Mouse (Mus musculus): ENCODE data around the gene Lmod1. TPM values are rescaled to one million over a fixed set of nuclear protein-coding genes. Genes with fewer than 3 reads are reported as not detected.

Gene Lmod1
- total and polyA plus RNA-seq, 3 experiments: not detected

DNA sequence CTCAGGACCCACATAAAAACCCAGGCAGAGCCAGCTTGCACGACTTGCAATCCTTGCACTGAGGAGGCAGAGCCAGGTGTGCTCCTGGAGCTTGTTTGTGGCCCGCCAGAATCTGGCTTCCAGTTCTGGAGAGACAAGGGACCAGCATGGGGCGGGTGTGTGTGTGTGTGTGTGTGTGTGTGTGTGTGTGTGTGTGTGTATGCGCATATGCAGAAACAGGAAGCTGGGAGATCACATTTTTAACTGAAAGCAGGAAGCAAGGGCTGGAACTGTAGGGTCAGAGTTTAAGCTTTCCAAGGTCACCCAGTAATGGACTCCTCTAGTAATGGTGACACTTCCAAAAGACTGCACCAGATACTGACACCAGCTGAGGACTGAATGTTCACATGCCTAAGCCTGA, 19.4 kb downstream of the Lmod1 start:
- Histone ChIP-seq H3K4me3 (replicated peaks in 1 of 3; ENCODE audit: low read depth in 2 of 3, low read length in 2 of 3, poor library complexity in 1 of 3) (no peak overlapping the region), H3K9me3 (replicated peaks; ENCODE audit: low read length) (no peaks in the 10 kb centered on the region), H3K27me3 (replicated peaks) (no peaks in the 10 kb centered on the region), H3K27ac (ENCODE audit: insufficient read depth, low read depth) (no peak overlapping the region), H3K4me1 (ENCODE audit: control insufficient read depth in 1 of 2, insufficient read depth in 2 of 2) (peaks cover 18 to 26% of the 10 kb centered on the region in 2 experiments), H3K4me2 (ENCODE audit: insufficient read depth, low read depth, poor library complexity, severe bottlenecking) (no peak overlapping the region), H3K9ac (ENCODE audit: insufficient read depth, low read depth) (no peak overlapping the region), H3K36me3 (replicated peaks in 1 of 2; ENCODE audit: control insufficient read depth in 1 of 2, insufficient read depth in 1 of 2, low read length in 1 of 2) (no peaks in the 10 kb centered on the region), H3K79me2 (replicated peaks; ENCODE audit: control insufficient read depth, extremely low read depth, insufficient read depth, poor library complexity, severe bottlenecking) (no peaks in the 10 kb centered on the region)
- dilution Hi-C loops (cut with MboI; ENCODE audit: extremely low pct_ligation_motif_present, extremely low pct_unique_long_range_greater_than_20kb, low sequenced_read_pairs): no loop called here
- in situ Hi-C loops (cut with MboI; ENCODE audit: low pct_ligation_motif_present, low pct_unique_long_range_greater_than_20kb, low sequenced_read_pairs): no loop called here
- no peak for TF ChIP-seq BHLHE40 (IDR thresholded peaks at IDR 0.05; ENCODE audit: low read depth, low read length)
- TF ChIP-seq HCFC1 (IDR thresholded peaks at IDR 0.05; ENCODE audit: low read depth, low read length): no peak
- no peak for TF ChIP-seq MYC (IDR thresholded peaks at IDR 0.05; ENCODE audit: low read depth, low read length)
- no peak for TF ChIP-seq USF1 (IDR thresholded peaks at IDR 0.05; ENCODE audit: low read depth, low read length)
- no peak for DNase-seq (ENCODE audit: extremely low read depth)

DNA sequence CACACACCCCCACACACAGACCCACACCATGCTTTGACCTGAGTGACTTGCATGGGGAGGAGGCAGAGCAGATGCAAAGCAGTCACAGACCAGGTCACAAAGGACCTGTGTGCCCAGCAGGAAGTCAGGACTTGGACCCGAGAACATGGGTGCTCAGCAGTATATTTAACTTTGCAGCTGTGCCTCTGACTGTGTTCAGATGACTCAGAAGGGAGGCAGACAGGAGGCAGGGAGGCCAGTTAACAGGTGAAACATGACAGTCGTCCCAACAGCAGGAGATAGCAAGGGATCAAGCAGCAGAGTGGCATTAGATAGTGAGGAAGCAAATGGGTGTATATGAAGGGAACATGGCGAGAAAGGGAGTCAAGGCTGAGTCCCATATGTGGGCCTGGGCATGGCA, 22.3 kb downstream of the Lmod1 start:
- Histone ChIP-seq H3K9ac (ENCODE audit: insufficient read depth, low read depth) (no peak overlapping the region), H3K4me3 (replicated peaks in 1 of 3; ENCODE audit: low read depth in 2 of 3, low read length in 2 of 3, poor library complexity in 1 of 3) (no peak overlapping the region), H3K27ac (ENCODE audit: insufficient read depth, low read depth) (no peak overlapping the region; the same call in 1 of the 2 replicates), H3K79me2 (replicated peaks; ENCODE audit: control insufficient read depth, extremely low read depth, insufficient read depth, poor library complexity, severe bottlenecking) (no peaks in the 10 kb centered on the region), H3K9me3 (replicated peaks; ENCODE audit: low read length) (peaks cover 2% of the 10 kb centered on the region), H3K4me1 (ENCODE audit: control insufficient read depth in 1 of 2, insufficient read depth in 2 of 2) (peaks cover 18 to 26% of the 10 kb centered on the region in 2 experiments), H3K4me2 (ENCODE audit: insufficient read depth, low read depth, poor library complexity, severe bottlenecking) (no peak overlapping the region), H3K27me3 (replicated peaks) (no peaks in the 10 kb centered on the region), H3K36me3 (replicated peaks in 1 of 2; ENCODE audit: control insufficient read depth in 1 of 2, insufficient read depth in 1 of 2, low read length in 1 of 2) (no peaks in the 10 kb centered on the region)
- DNase-seq (ENCODE audit: extremely low read depth): peak; percentile 43
- 0 out of 2 replicates have a peak, but pooled peaks have one; percentile 11 for TF ChIP-seq EP300 (IDR thresholded peaks at IDR 0.05; ENCODE audit: low read length)
- no peak for TF ChIP-seq TBP (conservative IDR thresholded peaks at IDR 0.05; ENCODE audit: low read depth, low read length)
- dilution Hi-C loops (cut with MboI; ENCODE audit: extremely low pct_ligation_motif_present, extremely low pct_unique_long_range_greater_than_20kb, low sequenced_read_pairs) (no loop called here), in situ Hi-C loops (cut with MboI; ENCODE audit: low pct_ligation_motif_present, low pct_unique_long_range_greater_than_20kb, low sequenced_read_pairs) (no loop called here)

DNA sequence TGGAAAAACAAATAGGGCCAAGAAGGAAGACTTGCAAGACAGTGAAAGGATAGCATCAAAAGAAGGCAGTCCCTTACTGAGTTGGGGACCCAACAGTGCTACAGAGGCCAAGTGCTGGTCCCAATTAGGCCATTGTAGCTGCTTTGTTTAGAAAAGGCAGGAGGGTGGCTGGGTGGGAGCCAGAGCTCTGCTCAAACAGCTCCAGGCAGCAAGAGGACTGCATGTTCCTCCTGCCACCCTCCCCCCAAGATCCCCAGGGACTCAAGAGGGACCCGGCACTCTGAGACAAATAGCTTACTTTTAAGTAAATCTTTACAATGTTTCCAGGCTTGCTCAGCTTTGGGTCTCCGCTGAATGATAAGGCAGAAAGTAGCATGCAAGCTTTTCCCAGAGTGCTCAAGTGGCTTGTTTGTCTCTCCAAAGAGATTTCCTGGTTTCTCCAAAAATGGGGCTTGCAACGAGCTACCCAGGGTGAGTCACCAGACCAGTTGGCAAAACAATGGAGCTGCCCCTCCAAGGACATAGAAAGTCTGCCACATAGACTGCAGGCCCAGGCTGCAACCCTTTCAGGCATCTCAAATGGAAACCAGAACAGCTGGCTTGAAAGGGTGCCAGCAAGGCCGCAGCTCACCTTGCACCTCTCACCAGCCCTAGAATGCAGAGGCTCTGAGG, 23.0 kb downstream of the Lmod1 start:
- Histone ChIP-seq H3K27me3 (replicated peaks) (no peaks in the 10 kb centered on the region), H3K9ac (ENCODE audit: insufficient read depth, low read depth) (no peak overlapping the region), H3K4me3 (replicated peaks in 1 of 3; ENCODE audit: low read depth in 2 of 3, low read length in 2 of 3, poor library complexity in 1 of 3) (no peak overlapping the region), H3K4me1 (ENCODE audit: control insufficient read depth in 1 of 2, insufficient read depth in 2 of 2) (peaks cover 18 to 26% of the 10 kb centered on the region in 2 experiments), H3K79me2 (replicated peaks; ENCODE audit: control insufficient read depth, extremely low read depth, insufficient read depth, poor library complexity, severe bottlenecking) (no peaks in the 10 kb centered on the region), H3K36me3 (replicated peaks in 1 of 2; ENCODE audit: control insufficient read depth in 1 of 2, insufficient read depth in 1 of 2, low read length in 1 of 2) (no peaks in the 10 kb centered on the region), H3K27ac (ENCODE audit: insufficient read depth, low read depth) (no peak overlapping the region), H3K4me2 (ENCODE audit: insufficient read depth, low read depth, poor library complexity, severe bottlenecking) (no peak overlapping the region), H3K9me3 (replicated peaks; ENCODE audit: low read length) (peaks cover 2% of the 10 kb centered on the region)
- in situ Hi-C loops (cut with MboI; ENCODE audit: low pct_ligation_motif_present, low pct_unique_long_range_greater_than_20kb, low sequenced_read_pairs): no loop called here
- no peak for TF ChIP-seq MAFK (IDR thresholded peaks at IDR 0.05; ENCODE audit: insufficient replicate concordance, low read length)
- dilution Hi-C loops (cut with MboI; ENCODE audit: extremely low pct_ligation_motif_present, extremely low pct_unique_long_range_greater_than_20kb, low sequenced_read_pairs): no loop called here
- peak; percentile 34 for DNase-seq (ENCODE audit: extremely low read depth)

All from CH12.LX (cell line).